Mouse (Mus musculus) large intestine, adult 2 months (tissue): ENCODE data around the gene Slc29a2. TPM values are rescaled to one million over a fixed set of nuclear protein-coding genes. Genes with fewer than 3 reads are reported as not detected.
"Not testable (repeated sequence)": the region's sequence is repeated elsewhere in the genome, so short reads cannot be mapped to it uniquely, and the experiment has no call there.

ENCODE experiments used
- DNase-seq: peaks from one replicate; pipeline ENCODE4 v3.0.0-alpha.2; 2012; ENCODE audit warnings: low read depth, low spot score
- WGBS: fragments of 180-500 bp; shearing (Covaris S2); methylation state at CpG from one replicate; pipeline ENCODE4 v1.1.7; 2018; 5-methylcytosine and 5-hydroxymethylcytosine counted together
- polyA plus RNA-seq: library from polyadenylated mRNA; depleted of rRNA; stranded (reverse); fragments of >200 nt; gene quantifications from 2 replicates; pipeline ENCODE4 v1.2.3, GENCODE M21; 2012; rRNA removed

Slc29a2 gene
- 3.6 and 6.8 TPM in 2 replicates for polyA plus RNA-seq

GRCm38 (mm10) chr19:5023621-5024479 lies at the start of gene Slc29a2:
Gene Slc29a2, plus strand, starts transcription at chr19:5023860.
- under 1% methylated on average over 62 of the region's 62 CpGs for WGBS
- no peak for DNase-seq

GRCm38 (mm10) chr19:4981767-4982166 lies 41.9 kb upstream of the Slc29a2 start:
- peak; percentile 39 for DNase-seq

DNA sequence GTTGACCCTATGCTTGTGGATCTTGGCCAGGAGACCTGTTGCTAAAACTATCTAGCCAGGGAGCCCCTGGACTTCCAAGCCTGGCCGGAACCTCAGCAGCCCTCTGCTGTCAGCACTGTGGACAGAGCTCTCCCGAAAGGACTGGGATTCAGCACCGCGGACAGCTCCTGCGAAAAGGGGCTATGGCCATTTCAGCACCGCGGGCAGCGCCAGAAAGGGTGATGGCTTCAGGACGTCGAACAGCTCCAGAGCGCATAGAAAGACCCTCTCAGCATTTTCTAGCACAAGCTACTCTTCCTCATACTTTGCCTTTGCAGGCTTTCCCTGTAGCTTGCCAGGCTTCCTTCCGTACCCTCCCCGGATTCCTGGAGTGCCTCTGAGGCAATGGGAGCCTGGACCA lies 34.6 kb upstream of the Slc29a2 start:
- WGBS = 7% methylated on average over 13 of the region's 13 CpGs
- peak; percentile 57 for DNase-seq

- DNase-seq = no peak
- WGBS = 29% methylated on average over 47 of the region's 47 CpGs
Measured at GRCm38 (mm10) chr19:4989434-4990255, 34.0 kb upstream of the Slc29a2 start.

GRCm38 (mm10) chr19:4990256-4990625 lies 33.4 kb upstream of the Slc29a2 start, which contains the start of gene Npas4:
Gene Npas4, minus strand, starts transcription at chr19:4990316.
- 24% methylated on average over 4 of the region's 4 CpGs for WGBS
- DNase-seq = no peak

GRCm38 (mm10) chr19:4990716-4991115 lies 32.9 kb upstream of the Slc29a2 start:
- no peak for DNase-seq
- 4% methylated on average over 22 of the region's 22 CpGs for whole genome bisulfite sequencing

DNA sequence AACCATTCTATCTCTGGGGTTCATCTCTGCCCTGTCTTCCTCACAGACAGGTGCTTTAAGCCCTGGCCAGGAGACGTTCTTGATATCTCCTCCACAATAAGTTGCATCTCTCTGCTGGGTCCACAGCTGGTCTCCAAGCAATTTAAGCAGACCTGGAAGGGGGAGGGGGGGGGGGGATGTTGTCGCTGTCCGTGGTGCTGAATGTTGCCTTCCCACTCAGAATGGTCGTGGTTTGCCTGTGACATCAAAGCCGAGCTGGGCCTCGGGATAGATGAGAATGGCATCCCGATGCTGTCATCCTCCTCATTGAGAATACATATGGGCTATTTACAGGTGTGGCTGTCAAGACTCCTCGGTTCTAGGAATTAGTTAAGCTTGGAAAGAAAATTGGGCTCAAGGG lies 31.3 kb upstream of the Slc29a2 start:
- WGBS = 19% methylated on average over 8 of the region's 8 CpGs
- no peak for DNase-seq

DNA sequence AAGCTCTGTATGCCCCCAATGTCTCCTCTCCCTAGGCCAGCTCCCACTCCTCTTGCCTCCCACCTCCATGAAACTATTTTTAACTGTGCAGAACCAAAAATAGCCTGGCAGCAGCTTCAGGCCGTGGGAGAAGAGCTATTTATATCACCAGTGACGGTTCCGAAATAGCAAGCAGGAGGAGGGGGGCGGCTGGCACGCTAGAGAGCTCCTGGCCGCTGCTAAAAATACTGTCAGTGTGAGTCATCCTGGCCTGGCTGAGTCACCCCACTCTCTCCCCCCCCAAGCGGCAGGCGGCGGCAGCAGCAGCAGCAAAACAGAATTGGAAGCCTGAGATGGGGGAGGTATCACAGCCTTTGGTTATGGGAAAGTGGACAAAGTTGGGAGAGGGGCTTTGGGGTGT lies 30.8 kb upstream of the Slc29a2 start:
- DNase-seq = no peak
- WGBS = 1% methylated on average over 9 of the region's 9 CpGs

GRCm38 (mm10) chr19:4994043-4994442 lies 29.6 kb upstream of the Slc29a2 start:
- DNase-seq = no peak
- 62% methylated on average over 5 of the region's 5 CpGs for WGBS

DNA sequence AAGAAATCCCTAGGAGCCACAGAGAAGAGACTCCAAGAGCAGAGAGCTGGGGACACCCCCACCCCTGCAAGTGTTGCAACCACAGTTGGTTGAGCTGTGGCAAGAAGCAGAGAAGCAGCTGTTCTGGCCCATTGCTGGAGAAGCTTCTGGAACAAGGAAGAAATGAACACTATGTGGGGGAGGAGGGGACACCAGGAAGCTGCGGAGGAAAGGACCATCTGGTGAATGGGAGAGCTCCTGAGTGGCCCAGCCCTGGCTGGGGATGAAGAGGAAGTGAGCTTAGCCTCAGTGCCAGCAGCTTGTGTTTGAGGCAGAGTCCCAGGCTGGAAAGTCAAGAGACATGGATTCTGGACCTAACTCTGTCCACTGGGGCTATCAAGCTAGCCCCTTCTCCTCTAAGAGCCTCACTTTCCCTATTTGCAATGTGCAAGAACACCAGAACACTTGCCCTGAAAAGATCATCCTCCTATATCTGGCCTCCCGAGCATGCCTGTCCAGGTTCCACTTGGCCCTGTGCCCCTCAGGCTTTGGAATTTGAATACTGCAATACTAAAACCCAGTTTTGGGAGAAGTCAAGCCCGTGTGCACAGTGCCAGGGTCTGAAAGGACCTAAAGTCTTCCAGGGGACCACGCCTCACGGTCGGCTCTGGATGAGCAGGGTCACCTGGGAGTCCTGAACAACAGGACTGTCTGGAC lies 24.1 kb upstream of the Slc29a2 start:
- WGBS = 47% methylated on average over 6 of the region's 6 CpGs
- DNase-seq = no peak

- WGBS = 2% methylated on average over 39 of the region's 39 CpGs
- DNase-seq = no peak
Measured at GRCm38 (mm10) chr19:5001666-5002406, 21.8 kb upstream of the Slc29a2 start.

DNA sequence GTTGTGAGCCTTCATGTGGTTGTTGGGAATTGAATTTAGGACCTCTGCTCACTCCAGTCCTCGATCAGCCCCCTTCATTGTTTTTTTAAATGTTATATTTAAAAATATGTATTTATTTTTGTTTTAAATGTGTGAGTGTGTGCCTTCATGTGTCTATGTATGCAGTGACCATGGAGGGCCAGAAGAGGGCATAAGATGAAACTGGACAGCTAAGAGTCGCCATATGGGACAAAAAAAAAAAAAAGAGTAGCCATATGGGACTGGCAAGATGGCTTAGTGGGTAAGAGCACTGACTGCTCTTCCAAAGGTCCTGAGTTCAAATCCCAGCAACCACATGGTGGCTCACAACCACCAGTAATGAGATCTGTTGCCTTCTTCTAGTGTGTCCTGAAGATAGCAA lies 20.0 kb upstream of the Slc29a2 start:
- not testable (repeated sequence) for DNase-seq
- 47% methylated on average over 2 of the region's 2 CpGs for whole genome bisulfite sequencing

- DNase-seq = no peak
- WGBS = 36% methylated on average over 4 of the region's 4 CpGs
Measured at GRCm38 (mm10) chr19:5004925-5005324, 18.7 kb upstream of the Slc29a2 start.

- no peak for DNase-seq
- 55% methylated on average over 8 of the region's 8 CpGs for WGBS
Measured at GRCm38 (mm10) chr19:5013138-5013537, 10.5 kb upstream of the Slc29a2 start.

GRCm38 (mm10) chr19:5014961-5015398 lies 8.7 kb upstream of the Slc29a2 start:
- 13% methylated on average over 8 of the region's 8 CpGs for WGBS
- DNase-seq = no peak

DNA sequence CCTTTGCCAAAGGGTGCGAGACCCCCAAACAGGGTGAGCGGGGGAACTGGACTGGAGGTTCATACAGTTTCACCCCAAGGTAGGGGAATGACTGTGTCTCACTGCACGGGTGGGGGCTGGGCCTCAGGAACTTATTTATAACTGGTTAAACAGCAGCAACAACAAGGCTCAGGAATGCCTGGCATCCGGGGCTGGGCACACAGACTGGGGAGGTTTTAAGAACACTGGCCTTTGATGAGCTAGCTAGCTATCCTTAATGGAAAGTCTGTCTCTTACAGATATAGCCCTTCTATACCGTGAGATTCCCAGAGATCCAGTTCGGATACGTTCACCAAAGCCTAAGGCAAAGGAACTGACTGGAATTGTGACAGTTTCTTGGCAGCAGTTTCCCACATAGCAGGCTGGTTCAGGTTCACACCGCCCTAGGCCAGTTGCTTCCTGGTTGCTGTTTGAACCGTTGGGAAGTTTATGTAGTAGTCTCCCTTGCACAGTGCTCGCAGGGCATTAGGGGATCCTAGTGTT lies 7.4 kb upstream of the Slc29a2 start:
- WGBS = 20% methylated on average over 10 of the region's 10 CpGs
- DNase-seq = no peak

DNA sequence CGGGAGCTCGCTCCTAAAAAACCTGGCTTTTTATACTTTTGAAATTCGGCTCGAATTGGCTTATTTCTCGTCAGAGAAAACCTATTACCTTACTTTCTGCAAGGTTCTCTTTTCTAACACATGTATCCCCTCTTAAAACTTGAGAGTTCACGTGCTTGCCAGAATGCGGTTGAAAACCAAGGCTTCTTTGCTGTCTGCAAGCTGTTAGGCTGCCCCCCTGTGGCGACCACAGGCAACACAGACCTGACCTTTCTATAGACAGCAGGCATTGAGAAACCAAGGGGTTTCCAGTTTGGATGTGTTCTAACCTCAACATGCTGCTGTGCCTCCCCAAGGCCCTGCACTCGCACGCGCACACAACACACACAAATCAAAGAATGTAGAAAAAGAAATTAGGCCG lies 6.9 kb upstream of the Slc29a2 start:
- DNase-seq = no peak
- WGBS = 16% methylated on average over 12 of the region's 12 CpGs

DNA sequence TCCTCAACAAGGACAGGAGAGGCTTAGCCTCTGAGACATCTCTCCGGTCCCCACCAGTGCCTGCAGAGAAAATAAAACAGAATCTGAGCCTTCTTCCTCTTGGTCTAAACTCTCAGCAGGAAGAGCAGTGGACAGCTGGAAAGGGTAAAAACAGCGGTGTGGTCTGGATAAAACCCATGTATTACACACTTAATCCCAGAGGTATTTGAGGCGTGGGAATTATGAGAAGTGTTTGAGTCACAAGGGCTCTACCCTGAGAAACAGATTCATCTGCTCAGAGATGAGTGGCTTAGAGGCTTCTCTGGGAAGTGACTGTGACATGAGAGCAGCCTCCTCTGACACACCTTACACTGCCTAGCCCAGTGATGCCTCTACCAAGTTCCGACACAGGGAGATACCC lies 6.0 kb upstream of the Slc29a2 start:
- 83% methylated on average over 4 of the region's 4 CpGs for WGBS
- DNase-seq = no peak

DNA sequence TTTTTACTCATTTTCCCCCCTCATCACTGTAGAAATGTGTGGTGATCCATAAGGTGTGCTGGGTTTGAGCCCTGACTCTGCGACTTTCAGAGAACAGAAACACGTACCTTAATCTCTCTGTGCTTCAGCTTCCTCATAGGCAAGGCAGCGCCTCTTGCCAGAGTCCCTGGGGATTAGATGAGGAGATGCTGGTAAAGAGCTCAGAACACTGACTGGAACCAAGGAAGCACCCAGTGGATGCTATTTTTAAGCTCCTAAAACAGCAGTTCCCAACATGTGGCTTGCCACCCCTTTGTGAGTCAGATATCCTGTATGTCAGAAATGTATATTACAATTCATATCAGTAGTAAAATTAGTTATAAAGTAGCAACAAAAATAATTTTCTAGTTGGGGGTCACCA lies 5.5 kb upstream of the Slc29a2 start:
- DNase-seq = no peak
- WGBS = 81% methylated on average over 3 of the region's 3 CpGs
